Mouse (Mus musculus): ENCODE data around the gene Mtmr1.
A peak's percentile ranks its signal among the peaks of the same experiment; 100 is the strongest.

GRCm38 (mm10) chrX:71381571-71381970 is 17.0 kb downstream of the Mtmr1 start:
- peak; percentile 74 for TF ChIP-seq CTCF (IDR thresholded peaks at IDR 0.05)
- no peak for TF ChIP-seq EP300 (IDR thresholded peaks at IDR 0.05)
